Mouse (Mus musculus): ENCODE data around the gene Gas7. TPM values are rescaled to one million over a fixed set of nuclear protein-coding genes. Genes with fewer than 3 reads are reported as not detected.

The Gas7 gene
- total RNA-seq (2014; rRNA removed; ENCODE audit: low replicate concordance) (5.3 and 23.2 TPM in 2 replicates), polyA plus RNA-seq (2015; fragmentation: Nextera tagmentation; extraction: Ambion mirVana) (4.6 and 4.8 TPM in 2 replicates)

- DNase-seq (ENCODE audit: low spot score) (peak; percentile 16), ATAC-seq (ENCODE audit: insufficient read depth, low read depth) (peak; percentile 68)
- H3K27ac ChIP-seq (ENCODE audit: low read depth) = no peak within 1 kb of the TSS
- no peaks in the 10 kb centered on the region for H3K36me3 ChIP-seq (replicated peaks; ENCODE audit: control insufficient read depth, insufficient read depth, low read length)
- H3K4me1 ChIP-seq (ENCODE audit: control insufficient read depth, insufficient read depth) = no peaks in the 10 kb centered on the region
- WGBS = under 1% methylated on average over 72 of the region's 78 CpGs
- H3K9ac ChIP-seq (replicated peaks; ENCODE audit: low read depth, low read length) = peak within 1 kb of the TSS; percentile 60
- H3K4me3 ChIP-seq (ENCODE audit: low read depth, low read length) = peak within 1 kb of the TSS; percentile 71
- no peaks in the 10 kb centered on the region for H3K9me3 ChIP-seq (replicated peaks; ENCODE audit: control insufficient read depth, low read length)
- TF ChIP-seq CTCF (IDR thresholded peaks at IDR 0.05; ENCODE audit: low read depth) (peak; percentile 13; the same call in 1 of the 2 replicates), EP300 (IDR thresholded peaks at IDR 0.05; ENCODE audit: low read depth) (no peak)
- H3K4me2 ChIP-seq (ENCODE audit: low read depth, low read length) = peak within 1 kb of the TSS; percentile 100
- H3K27me3 ChIP-seq (ENCODE audit: control insufficient read depth, insufficient read depth, low read length) = peaks cover 6% of the 10 kb centered on the region; the same call in 1 of the 2 replicates
These were observed at the start of gene Gas7 for GRCm38 (mm10) chr11:67454874-67455526. Gene Gas7 (plus strand): TSS chr11:67455437.

GRCm38 (mm10) chr11:67414346-67414940, 40.8 kb upstream of the Gas7 start:
- H3K36me3 ChIP-seq (replicated peaks; ENCODE audit: control insufficient read depth, insufficient read depth, low read length) = no peaks in the 10 kb centered on the region
- no peaks in the 10 kb centered on the region for H3K9me3 ChIP-seq (replicated peaks; ENCODE audit: control insufficient read depth, low read length)
- no peaks in the 10 kb centered on the region for H3K27me3 ChIP-seq (ENCODE audit: control insufficient read depth, insufficient read depth, low read length)
- TF ChIP-seq CTCF (IDR thresholded peaks at IDR 0.05; ENCODE audit: low read depth) (no peak), EP300 (IDR thresholded peaks at IDR 0.05; ENCODE audit: low read depth) (no peak)
- DNase-seq (ENCODE audit: low spot score) (no peak), ATAC-seq (ENCODE audit: insufficient read depth, low read depth) (no peak)
- no peaks in the 10 kb centered on the region for H3K4me1 ChIP-seq (ENCODE audit: control insufficient read depth, insufficient read depth)
- H3K9ac ChIP-seq (replicated peaks; ENCODE audit: low read depth, low read length) = no peak overlapping the region
- H3K27ac ChIP-seq (ENCODE audit: low read depth) = no peak overlapping the region
- H3K4me3 ChIP-seq (ENCODE audit: low read depth, low read length) = no peak overlapping the region
- WGBS = 64% methylated on average over 6 of the region's 6 CpGs
- no peak overlapping the region for H3K4me2 ChIP-seq (ENCODE audit: low read depth, low read length)

DNA sequence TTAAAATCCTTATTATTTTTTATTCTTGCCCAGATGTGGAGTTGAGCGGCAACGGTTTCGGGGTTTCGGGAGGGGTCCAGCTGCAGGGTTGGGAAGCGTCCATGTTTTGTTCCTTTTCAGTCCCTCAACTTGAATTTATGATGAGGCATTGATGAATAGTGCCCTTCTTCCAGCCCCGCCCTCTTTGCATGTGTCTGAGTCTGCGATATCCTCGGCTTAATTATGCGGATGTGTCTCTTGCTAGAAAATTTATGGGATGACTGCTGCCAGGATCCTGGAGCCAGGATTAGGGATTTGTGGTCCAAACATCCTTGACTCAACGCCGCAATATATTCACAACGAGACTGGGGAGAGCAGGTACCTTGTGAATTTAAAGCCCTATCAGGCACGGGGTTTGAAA, 31.7 kb upstream of the Gas7 start:
- Histone ChIP-seq H3K9ac (replicated peaks; ENCODE audit: low read depth, low read length) (no peak overlapping the region), H3K27me3 (ENCODE audit: control insufficient read depth, insufficient read depth, low read length) (no peaks in the 10 kb centered on the region), H3K36me3 (replicated peaks; ENCODE audit: control insufficient read depth, insufficient read depth, low read length) (no peaks in the 10 kb centered on the region), H3K4me3 (ENCODE audit: low read depth, low read length) (no peak overlapping the region), H3K4me2 (ENCODE audit: low read depth, low read length) (no peak overlapping the region), H3K9me3 (replicated peaks; ENCODE audit: control insufficient read depth, low read length) (no peaks in the 10 kb centered on the region), H3K4me1 (ENCODE audit: control insufficient read depth, insufficient read depth) (no peaks in the 10 kb centered on the region), H3K27ac (ENCODE audit: low read depth) (no peak overlapping the region)
- no peak for ATAC-seq (ENCODE audit: insufficient read depth, low read depth)
- DNase-seq (ENCODE audit: low spot score) = no peak
- TF ChIP-seq EP300 (IDR thresholded peaks at IDR 0.05; ENCODE audit: low read depth) (no peak), CTCF (IDR thresholded peaks at IDR 0.05; ENCODE audit: low read depth) (no peak)
- WGBS = 88% methylated on average over 13 of the region's 13 CpGs

DNA sequence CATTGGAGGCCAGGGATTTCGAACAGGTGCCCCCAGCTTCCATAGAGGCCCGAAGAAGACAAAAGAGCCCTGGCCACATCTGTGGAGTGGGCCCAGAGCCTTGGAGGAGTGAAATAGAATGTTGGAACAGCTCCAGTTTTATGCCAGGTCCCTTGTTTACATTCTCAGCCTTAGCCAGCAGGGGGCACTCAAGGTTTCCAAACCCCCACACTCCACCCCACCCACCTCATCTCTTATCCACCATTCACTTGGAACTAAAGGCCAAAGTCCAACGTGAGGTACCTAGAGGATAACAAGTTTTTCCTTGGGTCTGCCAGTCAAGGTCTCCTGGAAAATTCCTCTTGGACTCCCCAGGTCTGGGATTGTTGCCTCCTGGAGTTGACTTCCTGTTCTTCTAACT, 27.0 kb upstream of the Gas7 start:
- Histone ChIP-seq H3K36me3 (replicated peaks; ENCODE audit: control insufficient read depth, insufficient read depth, low read length) (no peaks in the 10 kb centered on the region), H3K9ac (replicated peaks; ENCODE audit: low read depth, low read length) (no peak overlapping the region), H3K4me3 (ENCODE audit: low read depth, low read length) (no peak overlapping the region), H3K27me3 (ENCODE audit: control insufficient read depth, insufficient read depth, low read length) (no peaks in the 10 kb centered on the region), H3K27ac (ENCODE audit: low read depth) (no peak overlapping the region), H3K4me1 (ENCODE audit: control insufficient read depth, insufficient read depth) (no peaks in the 10 kb centered on the region), H3K9me3 (replicated peaks; ENCODE audit: control insufficient read depth, low read length) (no peaks in the 10 kb centered on the region; the same call in 1 of the 2 replicates), H3K4me2 (ENCODE audit: low read depth, low read length) (no peak overlapping the region)
- ATAC-seq (ENCODE audit: insufficient read depth, low read depth) = no peak
- DNase-seq (ENCODE audit: low spot score) = peak; percentile 68
- WGBS = 19% methylated on average over 3 of the region's 3 CpGs
- TF ChIP-seq EP300 (IDR thresholded peaks at IDR 0.05; ENCODE audit: low read depth) (no peak), CTCF (IDR thresholded peaks at IDR 0.05; ENCODE audit: low read depth) (peak; percentile 56)

- ATAC-seq (ENCODE audit: insufficient read depth, low read depth) (no peak), DNase-seq (ENCODE audit: low spot score) (no peak)
- Histone ChIP-seq H3K9me3 (replicated peaks; ENCODE audit: control insufficient read depth, low read length) (no peaks in the 10 kb centered on the region; the same call in 1 of the 2 replicates), H3K9ac (replicated peaks; ENCODE audit: low read depth, low read length) (no peak overlapping the region), H3K4me1 (ENCODE audit: control insufficient read depth, insufficient read depth) (no peaks in the 10 kb centered on the region), H3K36me3 (replicated peaks; ENCODE audit: control insufficient read depth, insufficient read depth, low read length) (no peaks in the 10 kb centered on the region), H3K4me3 (ENCODE audit: low read depth, low read length) (no peak overlapping the region), H3K27ac (ENCODE audit: low read depth) (no peak overlapping the region), H3K27me3 (ENCODE audit: control insufficient read depth, insufficient read depth, low read length) (no peaks in the 10 kb centered on the region), H3K4me2 (ENCODE audit: low read depth, low read length) (no peak overlapping the region)
- no peak for TF ChIP-seq EP300 (IDR thresholded peaks at IDR 0.05; ENCODE audit: low read depth)
- no peak for TF ChIP-seq CTCF (IDR thresholded peaks at IDR 0.05; ENCODE audit: low read depth)
- 27% methylated on average over 1 of the region's 1 CpGs for WGBS
These were observed 25.4 kb upstream of the Gas7 start for GRCm38 (mm10) chr11:67429836-67430235.
